Mouse (Mus musculus) adrenal gland, postnatal 4 days (tissue): Measurements from ENCODE around the gene Bmp2k. TPM values are rescaled to one million over a fixed set of nuclear protein-coding genes. Genes with fewer than 3 reads are reported as not detected.

ENCODE experiments used
- DNase-seq, 2 experiments: peaks; one replicate each; pipeline ENCODE4 v3.0.0; 2021 to 2022; ENCODE audit warnings: low spot score in 2 of 2, mixed read lengths in 2 of 2
- long read RNA-seq, 2 experiments: library from polyadenylated mRNA; stranded (forward); transcript quantifications; one replicate each; pipeline ENCODE4 v2.0.0; 2021
- total RNA-seq, 2 experiments: library from RNA; stranded (reverse); gene quantifications; 2 replicates each; pipeline ENCODE4 v1.2.3; 2021

Gene Bmp2k
- total RNA-seq: 10 to 100 TPM; 25.3 to 26.8 TPM
- long read RNA-seq, experiment 1, partial matches to known transcripts: 1 of 5 reads
- long read RNA-seq, experiment 1, other reads (novel, unspliced or antisense): 0 of 5 reads
- long read RNA-seq, experiment 2, full-length matches to known transcripts: 10 of 24 reads
- long read RNA-seq, experiment 2, partial matches to known transcripts: 4 of 24 reads
- long read RNA-seq, experiment 2, other reads (novel, unspliced or antisense): 10 of 24 reads

DNA sequence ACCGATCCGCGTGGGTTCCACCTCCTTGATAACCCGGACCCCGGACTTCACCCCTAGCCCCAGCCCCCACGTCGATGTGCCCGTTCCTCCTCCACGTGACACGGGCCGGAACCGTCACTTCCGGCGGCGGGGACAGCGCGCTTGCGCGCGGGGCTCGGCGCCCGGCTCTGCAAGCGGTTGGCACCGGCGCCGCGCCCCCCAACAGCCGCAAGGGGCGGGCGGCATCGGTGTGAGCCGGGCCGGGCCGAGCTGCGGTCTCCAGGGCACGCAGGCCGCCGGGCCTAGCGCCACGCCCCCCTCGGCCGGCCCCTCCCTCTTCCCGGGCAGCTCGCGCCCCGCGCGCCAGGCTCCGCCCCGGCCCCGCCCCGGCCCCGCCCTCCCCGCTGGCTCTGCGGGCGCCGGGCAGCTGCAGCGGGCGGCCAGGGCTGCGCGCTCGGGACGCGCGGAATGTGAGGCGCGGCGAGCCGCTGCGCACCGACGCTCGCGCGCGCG is at the start of gene Bmp2k:
Gene Bmp2k, plus strand, starts transcription at position 380 of the 492 bp plus-strand sequence.
- peak; percentile 74 to 83 for DNase-seq

DNA sequence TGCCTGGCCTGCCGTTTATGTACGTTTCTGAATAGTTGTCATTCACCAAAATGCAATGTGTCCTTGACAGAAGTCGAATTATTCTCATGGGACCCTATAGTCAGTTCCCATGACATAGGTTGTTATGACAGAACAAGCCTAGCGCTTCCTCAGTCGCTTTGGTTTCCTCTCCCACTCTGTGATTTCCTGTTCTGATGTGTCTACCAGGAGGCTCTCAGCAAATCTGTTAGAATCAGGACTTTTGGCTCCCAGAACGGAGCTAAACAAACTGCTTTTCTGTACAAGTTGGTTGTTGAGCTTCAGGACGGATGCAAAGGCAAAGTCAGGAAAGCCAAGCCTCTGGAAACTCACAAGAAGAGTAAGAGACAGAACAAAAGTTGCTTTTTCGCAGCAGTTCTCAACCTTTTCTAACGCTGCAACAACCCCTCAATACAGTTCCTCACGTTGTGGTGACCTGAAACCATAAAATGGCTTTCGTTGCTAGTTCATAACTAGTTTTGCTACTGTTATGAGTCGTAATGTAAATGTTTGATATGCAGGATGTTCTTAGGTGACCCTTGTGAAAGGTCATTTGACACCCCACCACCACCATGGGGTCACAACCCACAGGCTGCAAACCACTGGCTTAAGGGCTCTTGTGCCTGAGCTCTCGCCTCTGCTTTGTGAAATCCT is 48.5 kb upstream of the Bmp2k start:
- DNase-seq: no peak

DNA sequence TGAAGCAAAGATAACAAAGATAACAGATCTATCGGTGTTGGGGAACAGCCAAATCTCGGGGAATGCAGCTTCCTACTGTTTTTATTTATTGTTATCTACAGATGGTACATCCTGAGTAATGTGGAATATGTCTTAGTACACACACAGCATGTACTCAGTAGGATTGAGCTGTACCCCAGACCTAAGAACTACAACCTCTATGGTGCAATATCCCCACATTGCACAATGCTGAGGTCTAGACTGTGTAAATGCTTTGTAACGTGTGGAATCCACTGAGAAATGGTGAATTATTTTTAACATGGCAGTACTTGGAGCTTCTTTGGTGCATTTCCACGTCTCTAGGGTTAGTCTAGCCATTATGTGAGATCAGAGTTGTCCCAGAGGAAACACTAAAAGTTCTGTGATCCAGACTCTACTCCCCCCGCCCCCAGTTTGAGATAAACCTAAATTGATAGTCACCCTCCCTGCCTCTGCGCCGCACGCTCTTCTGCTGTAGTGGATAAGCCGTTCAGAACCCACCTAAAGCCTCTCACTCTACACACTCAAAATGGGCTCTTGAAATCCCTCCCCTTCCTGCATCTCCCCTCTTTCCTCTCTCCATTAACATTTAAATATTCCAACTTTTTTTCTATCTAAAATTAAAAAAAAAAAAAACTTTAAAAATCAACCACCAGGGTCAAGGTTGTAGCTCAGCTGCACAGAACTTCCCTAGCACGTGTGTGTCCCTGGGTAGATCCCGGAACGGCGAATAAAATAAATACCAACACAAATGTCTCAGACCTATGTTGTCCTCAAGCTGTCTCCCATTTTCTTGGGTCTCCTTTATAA is 47.4 kb upstream of the Bmp2k start:
- no peak for DNase-seq

DNA sequence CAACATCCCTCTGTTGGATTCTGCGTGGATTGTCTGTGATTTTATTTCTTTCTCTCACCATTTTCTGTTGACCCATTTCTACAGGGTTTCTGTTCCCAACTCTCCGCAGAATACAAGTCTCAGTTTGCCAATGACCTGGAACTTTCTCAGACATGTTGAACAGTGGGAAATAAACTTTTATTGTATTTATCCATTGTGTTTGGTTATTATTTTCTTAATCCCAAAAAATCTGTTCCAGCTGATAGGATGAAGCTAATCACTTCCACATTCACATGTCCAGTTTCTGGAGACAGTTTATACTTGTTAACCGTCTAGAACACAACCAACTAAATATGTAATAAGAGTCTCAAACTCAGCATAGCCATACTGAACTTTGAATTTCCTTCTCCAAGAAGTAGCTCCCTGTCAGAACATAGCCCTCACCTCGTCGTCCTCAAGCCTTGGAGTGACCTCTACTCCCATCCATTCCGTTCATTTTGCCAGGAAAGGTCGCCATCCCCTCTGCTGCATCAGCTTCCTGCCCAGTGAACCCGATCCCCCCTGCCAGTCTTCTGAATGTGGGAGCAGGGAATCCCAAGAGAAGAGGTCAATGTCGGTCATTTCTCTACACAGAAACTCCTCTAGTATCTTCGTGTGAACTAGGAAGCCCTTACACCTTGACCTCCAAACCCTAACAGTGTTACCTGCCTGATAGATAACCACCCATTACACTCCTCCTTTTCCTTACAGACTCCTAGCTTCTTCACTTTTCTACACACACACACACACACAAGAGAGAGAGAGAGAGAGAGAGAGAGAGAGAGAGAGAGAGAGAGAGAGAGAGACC is 46.6 kb upstream of the Bmp2k start:
- DNase-seq: no peak

- DNase-seq: no peak
Observed at GRCm38 (mm10) chr5:96951493-96952105, 45.9 kb upstream of the Bmp2k start.

DNA sequence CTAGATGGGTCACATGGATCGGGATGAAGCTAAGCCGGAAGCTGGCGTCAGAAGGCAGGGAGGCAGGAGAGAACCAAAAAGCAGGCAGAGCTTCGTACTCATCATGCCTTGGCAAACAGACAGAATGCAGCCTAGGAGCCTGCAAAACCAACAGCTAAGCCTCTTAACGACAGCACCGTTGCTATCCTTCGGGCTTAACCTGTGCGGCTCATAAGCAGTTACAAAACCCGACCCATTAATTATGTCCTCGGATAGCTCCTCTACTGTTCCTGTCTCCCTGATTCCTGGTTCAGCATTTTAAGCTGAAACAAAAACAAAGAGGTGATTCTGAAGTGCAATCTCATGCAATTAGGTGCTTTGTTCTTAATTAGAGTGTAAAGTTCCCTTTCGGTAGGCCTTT is 43.4 kb upstream of the Bmp2k start:
- DNase-seq: no peak

- no peak for DNase-seq
Observed at GRCm38 (mm10) chr5:96954466-96955027, 42.9 kb upstream of the Bmp2k start.

- DNase-seq: no peak
Observed at GRCm38 (mm10) chr5:96956926-96957325, 40.6 kb upstream of the Bmp2k start.

DNA sequence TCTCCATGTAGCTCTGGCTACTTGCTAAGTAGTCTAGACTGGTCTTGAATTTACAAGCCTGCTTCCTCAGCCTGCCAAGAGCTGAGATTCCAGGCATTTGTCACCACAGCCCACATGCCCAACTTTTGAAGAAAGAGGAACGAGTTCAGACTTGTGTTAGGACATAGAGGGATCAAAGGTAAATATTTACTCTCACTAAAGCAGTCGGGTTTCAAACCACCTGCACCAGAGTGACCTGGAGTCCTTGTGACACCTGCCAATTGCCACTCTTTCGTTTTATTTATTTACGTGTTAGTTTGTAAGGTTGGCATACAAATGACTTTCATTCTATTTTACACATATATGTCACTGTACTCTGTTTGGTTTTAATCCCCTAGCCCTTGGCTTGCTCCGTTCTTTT is 36.4 kb upstream of the Bmp2k start:
- DNase-seq: no peak

- DNase-seq: no peak
Observed at GRCm38 (mm10) chr5:96961852-96962251, 35.6 kb upstream of the Bmp2k start.

- DNase-seq: no peak
Observed at GRCm38 (mm10) chr5:96962252-96962933, 35.1 kb upstream of the Bmp2k start.

GRCm38 (mm10) chr5:96962934-96963301 is 34.6 kb upstream of the Bmp2k start:
- no peak for DNase-seq

GRCm38 (mm10) chr5:96964062-96965028 is 33.1 kb upstream of the Bmp2k start:
- DNase-seq: no peak

DNA sequence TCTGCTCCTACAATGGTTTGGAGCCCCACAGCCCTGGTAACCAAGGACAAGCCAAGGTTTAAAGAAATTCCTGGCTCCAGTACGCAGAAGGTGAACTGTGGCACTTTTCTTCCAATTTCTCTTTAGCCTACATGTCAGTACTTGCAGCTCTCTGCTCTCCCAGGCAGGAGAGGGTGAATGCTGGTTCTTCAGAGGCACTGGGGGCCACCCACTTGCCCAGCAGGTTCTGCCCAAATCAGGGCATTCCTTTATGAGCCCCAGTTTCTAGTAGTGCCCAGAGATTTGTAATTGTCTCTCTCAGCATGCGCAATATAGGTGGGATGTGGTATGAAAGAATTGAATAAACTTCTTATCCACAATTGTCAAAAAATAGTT is 32.5 kb upstream of the Bmp2k start:
- no peak for DNase-seq

- DNase-seq: no peak
Observed at GRCm38 (mm10) chr5:96965503-96965902, 32.0 kb upstream of the Bmp2k start.

- no peak for DNase-seq
Observed at GRCm38 (mm10) chr5:96968628-96969027, 28.9 kb upstream of the Bmp2k start.

DNA sequence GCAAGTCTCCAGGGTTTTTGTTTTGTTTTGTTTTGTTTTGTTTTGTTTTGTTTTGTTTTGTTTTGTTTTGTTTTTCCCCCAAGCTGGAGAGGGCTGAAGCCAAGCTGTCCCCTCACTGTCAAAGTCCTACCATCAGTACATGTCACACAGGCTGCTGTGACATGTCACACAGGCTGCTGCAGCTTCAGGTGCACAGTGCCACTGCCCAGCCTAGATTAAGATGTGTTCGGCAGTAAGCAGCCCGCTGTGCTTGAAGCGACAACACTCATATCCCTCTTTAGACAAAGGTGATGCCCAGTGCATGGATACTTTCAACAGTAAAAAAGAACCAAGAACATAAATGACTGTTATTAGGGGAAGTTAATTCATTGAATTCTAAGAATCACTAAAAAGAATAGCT is 28.5 kb upstream of the Bmp2k start:
- DNase-seq: no peak

DNA sequence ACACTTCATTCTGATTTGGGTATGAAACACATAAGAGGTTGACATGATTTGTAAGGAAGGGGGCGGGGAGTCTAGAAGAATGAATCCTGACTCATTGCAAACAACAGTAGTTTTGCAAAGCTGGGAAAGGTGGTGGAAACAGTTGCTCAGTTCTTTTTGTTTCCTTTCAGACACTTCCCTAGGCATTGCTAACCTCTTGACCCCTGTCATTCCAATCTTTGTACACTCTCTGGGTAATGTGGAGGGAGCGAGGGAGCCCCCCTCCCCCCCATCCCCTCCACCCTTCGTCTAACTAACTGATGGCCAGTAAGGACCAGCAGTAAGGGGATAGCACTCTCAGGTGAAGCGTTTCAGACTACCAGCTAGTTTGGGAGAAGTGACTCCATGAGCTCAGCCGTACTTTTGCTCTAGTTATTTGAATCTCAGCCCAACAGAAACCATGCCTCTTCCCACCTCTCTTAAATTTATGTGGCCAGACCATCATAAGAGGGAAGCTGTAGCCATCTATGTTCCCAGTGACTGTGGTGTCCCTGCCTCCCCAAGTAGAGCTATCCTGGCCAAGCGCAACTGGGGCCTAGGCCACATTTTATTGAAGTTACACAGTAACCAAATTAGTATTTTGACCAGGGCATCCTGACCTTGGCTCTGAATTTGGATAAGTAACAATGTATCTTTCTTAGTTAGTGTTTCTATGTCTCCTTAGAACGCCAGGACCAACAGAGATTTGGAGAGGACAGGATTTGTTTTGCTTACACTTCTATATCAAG is 27.6 kb upstream of the Bmp2k start:
- no peak for DNase-seq
